Mouse (Mus musculus) spleen, postnatal 14 days (tissue): Measurements from ENCODE around the gene Erc1.
A peak's percentile ranks its signal among the peaks of the same experiment; 100 is the strongest.
"Not testable (repeated sequence)": the region's sequence is repeated elsewhere in the genome, so short reads cannot be mapped to it uniquely, and the experiment has no call there.

Experiments
- DNase-seq, 2 experiments: peaks; one replicate each; pipeline ENCODE4 v3.0.0; 2021 to 2022; ENCODE audit warnings: low spot score in 2 of 2

Erc1 gene

DNA sequence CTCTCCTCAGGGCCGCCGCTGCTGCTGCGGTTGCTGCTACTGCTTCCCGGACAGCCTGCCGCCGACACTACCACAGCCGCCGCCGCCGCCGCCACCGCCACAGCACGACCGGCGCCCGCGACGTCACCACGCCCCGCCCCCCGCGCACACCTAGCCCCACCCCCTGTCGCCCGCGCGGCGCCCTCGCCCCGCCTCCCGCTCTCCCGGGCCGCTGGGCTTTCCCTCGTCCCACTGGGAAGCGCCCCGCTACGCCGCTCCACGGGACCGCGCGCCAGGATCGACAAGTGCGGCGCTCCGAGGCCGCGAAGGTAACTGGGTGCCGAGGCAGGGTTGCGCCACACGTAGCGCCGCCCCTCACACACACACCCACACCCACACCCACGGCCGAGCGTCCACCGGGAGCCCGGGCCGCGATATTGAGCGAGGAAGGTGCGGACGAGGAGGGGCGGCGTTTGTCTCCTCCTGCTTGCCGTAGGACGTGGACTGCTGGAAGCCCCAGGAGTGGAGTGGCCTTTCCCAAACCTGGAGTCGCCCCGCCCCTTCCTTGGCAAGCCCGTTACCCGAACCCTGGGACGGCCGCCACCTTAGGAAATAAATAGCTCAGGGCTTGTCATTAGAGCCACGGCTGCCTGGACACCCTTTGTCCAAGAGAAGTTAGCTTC, at the start of gene Erc1:
Erc1 (minus strand) TSS at position 134 of the 662 bp plus-strand sequence.
- peak; percentile 79 to 88 for DNase-seq

DNA sequence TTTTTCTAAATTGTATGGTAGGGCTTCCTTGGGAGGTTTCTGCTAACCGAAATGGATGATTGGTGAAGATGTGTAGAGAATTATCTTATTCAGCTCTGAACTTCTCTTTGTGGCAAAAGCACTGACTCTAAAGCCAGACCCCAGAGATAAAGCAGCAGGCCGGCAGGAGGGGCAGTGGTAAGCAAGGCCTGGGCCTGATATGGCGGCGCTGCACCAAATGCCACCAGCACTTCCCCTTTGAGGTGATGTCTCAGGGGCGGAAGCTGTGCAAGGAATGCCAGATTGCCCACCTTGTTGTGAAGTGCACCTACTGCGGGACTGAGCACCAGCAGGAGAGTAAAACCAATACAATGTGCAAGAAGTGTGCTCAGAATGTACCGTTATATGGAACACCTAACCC, 44.7 kb upstream of the Erc1 start:
- no peak for DNase-seq

DNA sequence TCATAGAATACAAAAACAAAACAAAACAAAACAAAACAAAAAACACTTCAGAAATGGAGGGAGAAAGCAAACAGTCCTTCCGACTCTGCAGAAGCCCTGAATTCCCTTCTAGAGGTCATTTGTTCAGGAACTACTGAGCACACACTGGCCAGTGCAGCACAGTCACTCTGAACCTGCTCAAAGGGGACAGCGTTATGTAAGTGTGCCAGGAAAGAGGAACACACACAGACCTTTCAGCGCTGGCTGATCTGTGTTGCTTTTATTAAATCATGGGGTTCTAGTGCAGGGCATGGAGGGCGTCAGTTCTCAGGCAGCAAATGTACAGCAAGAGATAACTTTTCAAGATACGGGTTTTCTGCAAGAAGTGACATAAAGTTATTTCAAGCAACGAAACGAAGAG, 35.2 kb upstream of the Erc1 start:
- no peak for DNase-seq

DNA sequence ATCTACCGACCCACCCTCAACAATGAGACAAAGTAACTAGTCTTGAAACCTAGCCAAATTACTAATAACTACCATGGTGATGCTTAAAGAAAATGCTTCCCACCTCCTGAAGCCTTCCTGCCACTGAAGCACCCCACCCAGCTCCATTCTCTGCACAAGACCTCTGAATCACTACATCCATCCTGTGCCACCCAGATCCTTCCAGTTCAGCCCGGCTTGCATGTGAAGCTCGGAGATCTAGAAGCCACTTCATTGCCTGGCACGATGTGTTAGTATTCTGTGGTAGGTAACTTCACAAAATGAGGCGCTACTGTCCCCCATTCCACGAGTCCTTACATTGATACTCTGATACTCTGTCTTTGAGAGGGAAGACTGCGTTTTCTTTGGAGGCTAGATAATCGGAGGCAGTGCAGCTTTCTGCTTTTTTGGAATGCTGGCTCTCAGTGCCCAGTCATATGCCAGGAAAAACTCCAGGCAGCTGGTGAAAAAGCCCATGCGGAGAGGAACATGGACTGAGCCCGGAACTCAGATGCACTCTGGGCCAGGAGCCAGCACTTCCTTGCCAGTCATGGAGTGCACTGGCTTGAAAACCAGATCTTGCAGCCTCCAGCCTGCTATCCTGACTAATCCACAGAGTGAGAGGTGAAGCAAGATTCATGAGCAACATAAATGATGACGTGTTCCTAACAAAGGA, 16.5 kb upstream of the Erc1 start:
- DNase-seq = no peak

DNA sequence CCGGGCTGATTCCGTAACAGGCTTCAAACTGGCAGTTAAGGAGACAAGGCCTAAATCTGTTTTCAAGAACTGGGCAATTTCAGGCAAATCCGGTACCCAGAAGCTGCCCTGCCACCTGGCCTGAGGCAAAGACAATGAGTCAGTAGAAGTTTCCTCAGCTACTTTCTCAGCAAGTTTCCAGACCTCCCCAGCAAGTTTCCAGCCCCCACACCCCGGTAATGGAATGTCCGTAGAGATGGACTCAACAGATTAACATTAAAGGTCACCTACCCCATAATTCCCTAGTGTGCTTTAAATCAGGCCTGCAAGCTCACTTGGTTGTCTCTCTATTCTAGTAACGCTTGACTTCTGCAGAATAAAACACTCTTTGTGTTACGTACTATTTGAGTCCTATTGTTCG, 13.6 kb upstream of the Erc1 start:
- DNase-seq = no peak

DNA sequence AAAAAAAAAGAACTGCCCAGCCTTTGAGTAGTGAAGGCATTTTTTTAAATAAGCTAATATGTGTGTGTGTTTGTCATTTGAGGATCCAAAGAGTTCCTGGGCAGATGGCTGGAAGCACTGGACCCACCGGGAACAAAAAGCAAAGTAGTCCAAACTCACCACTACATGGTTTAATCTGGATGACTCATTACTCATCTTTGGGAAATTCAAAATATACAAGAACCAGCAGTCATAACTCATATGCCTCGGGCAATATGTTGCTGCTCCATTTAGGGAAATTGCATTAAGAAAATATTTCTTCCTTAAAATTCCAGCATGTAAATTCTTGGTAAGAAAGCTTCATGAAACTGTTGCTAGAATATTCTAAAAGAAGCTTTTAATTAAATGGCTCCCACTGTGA, 12.3 kb upstream of the Erc1 start:
- no peak for DNase-seq

DNA sequence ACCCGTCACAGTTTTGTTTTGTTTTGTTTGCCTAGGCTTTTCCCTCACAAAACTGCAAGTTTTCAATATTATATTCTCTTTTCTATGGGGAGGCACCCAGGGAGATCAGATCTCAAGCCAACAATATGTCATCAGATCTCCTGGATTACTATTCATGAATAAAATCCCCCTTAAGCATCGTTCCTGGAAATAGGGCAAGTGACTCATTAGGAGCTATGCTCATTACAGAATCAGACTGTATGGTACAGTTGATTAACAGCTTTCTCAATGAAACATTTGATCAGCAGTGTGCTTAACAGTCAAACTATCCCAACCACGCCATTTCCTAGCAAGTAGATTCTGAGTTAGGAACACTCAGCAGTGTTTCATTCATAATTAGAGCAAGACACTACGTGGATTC, 7.5 kb upstream of the Erc1 start:
- DNase-seq = no peak

DNA sequence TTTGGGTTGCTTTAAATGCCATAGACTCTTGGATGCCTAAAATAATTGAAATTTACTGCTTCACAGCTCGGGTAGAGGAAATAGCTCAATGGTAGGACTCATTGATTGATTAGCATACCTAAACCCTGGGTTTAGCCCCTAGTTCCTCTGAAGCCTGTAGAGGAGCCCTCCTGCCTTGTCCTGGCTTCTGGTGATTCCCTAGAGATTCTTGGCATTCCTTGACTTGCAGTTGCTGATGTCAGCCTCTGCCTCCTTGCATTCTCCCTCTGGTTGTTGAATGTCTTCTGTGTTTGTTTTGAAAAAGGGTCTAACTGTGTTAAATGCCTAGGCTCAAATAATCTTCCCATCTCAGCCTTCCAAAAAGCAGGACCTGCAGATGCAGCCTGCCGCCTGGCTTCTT, 6.2 kb upstream of the Erc1 start:
- no peak for DNase-seq

DNA sequence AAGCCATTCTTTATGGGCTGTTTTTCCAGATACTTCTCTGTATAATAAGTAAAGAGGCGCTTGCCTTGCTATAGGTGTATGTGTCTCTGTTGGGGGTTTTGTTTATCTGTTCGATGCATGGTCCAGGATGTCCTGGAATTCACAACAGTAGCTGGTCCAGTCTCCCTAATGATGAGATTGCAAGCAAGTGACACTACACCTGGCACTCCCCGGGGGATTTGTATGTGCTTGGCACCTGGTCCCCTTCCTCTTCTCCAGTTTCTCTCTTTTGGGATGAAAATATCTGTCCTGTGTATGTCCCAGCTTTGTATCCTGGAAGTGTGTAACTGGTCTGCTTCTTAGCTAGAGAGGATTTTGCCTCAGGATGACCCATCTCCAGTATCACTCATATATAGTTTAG, 1.9 kb upstream of the Erc1 start:
- DNase-seq = no peak

DNA sequence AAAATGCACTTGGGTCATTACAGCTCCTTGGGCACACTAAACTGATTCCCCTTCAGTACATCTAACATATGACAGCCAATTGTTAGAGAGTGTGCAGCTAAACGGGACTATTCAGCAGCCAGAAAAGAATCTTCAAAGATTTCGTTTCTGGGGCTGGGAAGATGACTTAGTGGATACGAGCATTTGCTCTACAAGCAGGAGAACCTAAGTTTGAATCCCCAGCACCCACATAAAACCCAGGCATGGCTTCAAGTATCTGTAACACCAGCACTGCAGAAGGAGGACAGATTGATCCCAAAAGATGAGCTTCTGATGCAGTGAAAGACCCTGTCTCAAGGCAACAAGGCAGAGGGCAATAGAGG, 1.4 kb upstream of the Erc1 start:
- DNase-seq = no peak

DNA sequence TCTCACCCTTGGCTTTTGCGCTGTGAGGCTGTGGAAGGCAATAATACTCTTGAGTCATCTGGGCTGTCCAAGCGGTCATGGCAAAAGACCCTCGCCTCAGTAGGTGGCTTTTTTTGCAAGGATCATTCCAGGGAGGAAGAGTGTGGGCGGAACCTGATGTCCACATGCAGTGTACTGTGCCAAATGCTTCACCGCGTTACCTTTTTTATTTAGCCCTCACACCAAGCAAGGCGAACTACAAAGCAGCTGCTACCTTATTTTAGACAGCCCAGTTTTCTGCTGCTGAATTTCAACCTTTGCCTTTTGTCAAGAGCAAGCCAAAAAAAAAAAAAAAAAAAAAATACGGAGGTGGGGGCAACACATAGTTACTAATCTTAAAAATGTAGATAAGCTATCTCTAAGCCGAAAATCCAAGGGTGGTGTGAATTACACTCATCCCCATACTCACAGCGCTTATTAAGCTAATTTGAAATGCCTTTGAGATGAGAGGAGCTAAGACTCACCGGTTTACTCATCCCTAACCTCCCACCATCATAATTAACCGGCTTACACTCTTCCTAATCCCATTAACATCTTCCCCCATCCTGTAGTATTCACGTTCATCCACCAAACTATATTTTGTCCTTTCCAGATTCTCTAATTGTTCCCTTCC, 855 bp upstream of the Erc1 start:
- DNase-seq = no peak

DNA sequence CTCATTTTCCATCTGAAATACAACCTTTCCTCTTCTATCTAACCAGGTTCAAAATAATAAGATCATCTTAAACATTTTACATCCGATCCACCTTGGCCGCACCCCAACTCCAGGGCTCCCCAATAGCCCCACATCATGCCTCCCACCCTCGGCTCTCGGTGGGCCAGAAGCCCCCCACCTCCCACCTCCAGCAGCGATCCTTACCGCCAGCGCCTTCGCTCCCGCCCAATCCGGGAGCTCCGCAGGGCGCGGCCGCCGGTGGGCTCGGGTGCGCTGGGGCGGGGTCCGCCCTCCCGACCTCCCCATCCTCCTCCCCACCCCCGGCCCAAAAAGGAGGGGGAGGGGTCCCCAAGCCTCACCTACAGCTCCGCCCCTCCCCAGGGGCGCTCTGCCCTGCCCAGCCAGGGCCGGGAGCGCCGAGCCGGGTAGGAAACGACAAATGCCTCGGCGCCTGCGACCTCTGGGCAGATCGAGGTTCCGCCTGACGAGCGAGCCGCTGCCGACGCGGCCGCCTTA, 391 bp downstream of the Erc1 start:
- no peak for DNase-seq

DNA sequence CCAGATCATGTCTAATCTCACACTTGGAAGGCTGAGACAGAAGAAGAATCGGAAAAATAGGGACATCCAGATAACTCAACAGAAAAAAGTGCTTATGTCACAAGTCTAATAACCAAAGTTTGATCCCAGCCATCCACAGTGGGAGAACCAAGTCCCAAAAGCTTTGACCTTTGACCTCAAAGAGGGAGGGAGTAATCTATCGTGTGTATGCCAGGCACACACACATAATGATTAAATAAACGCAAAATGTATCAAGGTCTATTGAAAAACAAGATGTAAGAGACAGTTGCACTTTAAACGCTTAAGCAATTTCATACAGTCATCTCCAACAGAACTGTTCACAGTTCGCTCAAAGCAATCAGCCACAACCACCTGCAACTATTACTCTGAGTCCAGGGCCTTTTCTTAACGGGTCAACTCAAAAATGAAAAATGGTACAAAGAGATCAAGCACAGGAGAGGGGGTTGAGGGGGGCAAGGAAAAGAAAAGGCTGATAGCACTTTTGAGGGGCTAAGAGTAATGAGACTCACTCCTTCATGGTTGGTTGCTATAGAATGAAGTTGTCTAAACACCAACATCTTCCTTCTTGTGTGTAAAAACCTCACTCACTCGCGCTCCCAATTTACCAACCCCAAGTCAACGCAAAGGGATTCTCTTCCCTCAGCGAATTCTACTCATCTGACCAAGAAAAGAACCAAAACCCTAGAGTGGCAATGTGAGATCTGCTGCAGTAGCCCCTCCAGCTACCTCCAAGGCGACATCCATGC, 1.0 kb downstream of the Erc1 start:
- no peak for DNase-seq

DNA sequence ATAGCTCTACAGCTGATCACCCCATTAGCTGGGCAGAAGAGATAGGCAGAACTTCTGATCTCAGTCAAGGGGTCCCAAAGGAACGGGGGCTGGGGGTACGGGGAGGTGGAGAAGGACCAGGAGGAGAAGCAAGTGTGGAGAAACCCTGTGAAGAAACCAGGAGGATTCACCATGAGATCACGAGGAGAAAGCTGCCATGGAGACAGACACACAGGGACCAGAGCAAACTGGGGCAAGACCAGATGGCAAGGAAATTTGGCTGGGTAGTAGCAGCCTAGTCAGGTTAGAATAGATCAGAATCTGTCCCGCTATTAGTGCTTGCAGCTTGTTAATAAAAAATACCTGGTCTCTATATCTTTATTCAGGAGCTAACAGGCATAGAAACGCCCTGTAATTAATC, 18.0 kb downstream of the Erc1 start:
- no peak for DNase-seq

DNA sequence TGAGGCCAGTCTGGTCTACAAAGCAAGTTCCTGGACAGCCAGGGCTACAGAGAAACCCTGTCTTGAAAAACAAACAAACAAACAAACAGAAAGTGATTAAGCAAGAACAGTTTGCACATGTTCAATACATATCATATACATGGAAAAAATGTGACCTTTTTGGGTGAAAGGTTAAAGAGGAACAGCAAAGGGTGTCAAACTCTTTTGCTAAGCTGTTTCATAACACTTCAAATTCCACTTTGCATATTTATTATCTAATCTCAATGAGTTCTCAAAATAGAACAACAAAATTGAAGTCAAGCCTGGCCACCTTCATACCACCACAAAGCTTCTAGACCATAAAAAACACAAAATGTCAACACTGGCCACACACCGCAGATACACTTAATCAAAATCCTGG, 19.8 kb downstream of the Erc1 start:
- no peak for DNase-seq

DNA sequence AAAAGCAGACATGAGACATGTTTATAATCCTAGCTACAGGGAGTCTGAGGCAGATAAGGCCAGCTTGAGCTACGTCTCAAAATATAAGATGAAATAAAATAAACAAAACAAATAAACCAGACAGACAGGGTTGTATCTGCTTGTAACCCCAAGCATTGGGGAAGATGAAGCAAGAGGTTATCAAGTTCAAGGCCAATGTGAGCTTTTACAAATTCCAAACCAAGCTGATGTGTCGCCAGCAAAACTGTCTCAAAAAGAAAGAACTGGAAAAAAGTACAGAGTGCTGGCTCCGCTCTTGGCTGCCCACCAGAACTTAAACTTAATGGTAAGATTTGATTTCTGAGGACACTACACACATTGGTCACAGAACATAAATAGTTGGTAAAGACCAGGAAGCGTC, 21.3 kb downstream of the Erc1 start:
- no peak for DNase-seq

DNA sequence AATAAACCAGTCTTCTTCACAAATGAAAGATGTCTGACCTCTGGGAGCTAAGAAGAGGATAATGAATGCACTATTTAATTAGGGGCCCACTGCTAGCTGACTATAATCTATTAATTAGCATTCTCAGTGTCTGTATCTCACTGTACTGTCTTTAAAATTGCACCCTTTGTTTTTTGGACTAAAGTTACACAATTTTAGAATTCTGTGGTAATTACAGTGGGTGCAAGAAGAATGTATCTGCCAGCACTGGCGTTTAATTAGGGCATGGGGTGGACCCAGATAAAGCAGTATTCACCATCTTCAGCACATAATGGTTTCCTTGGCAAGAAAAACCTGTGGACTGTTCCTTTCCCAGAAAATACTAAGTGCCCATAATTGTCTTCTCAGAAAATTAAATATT, 25.8 kb downstream of the Erc1 start:
- DNase-seq = no peak

DNA sequence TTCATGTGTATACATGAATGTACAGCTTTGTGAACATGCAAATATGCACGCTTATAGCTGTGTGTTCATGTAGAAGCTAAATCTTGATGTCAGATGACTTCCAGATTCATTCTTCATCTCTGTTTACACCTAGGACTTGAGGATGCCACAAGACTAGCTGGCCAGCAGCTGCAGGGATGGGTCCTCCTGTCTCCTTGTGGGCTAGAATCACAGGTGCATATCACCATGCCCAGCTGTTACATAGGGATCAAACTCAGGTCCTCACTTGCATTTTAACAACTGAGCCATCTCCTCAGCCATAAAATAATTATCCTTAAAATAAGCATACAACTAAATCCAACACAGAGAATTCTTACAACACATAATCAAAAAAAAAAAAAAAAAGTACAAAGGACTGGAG, 26.8 kb downstream of the Erc1 start:
- DNase-seq = no peak

DNA sequence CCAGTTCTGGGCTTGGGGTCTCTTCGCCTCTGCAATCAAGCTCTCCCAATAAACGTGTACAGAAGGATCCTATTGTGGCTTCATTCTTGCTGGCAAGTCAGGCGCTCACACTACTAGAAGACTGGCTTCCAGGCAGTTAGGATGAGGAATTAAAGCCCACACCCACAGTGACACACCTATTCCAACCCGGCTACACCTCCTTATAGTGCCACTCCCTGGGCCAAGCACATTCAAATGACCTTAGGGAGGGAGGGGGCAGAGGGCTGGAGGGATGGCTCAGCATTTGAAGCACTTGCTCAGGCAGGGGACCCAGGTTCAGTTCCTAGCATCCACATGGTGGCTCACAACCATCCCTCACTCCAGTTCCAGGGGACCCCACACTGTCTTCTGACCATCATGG, 29.4 kb downstream of the Erc1 start:
- DNase-seq = no peak

DNA sequence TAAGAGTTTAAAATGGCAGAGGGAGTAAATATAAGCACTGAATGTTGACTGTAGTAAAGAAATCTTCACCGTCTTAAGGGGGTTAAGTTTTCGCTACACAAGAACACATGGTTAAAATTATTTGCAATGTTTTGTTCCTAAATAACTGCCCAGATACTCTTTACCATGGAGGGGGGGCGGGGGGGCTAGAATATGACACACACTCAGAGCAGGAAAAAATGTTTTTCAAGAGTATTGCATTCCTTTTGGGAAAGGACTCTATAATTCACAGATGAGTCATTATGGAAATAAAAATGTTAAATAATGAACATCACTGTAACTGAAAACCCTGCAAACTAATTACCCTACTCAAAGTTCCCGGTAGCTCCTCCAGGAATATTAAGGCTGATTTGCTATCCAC, 32.5 kb downstream of the Erc1 start:
- DNase-seq = no peak

DNA sequence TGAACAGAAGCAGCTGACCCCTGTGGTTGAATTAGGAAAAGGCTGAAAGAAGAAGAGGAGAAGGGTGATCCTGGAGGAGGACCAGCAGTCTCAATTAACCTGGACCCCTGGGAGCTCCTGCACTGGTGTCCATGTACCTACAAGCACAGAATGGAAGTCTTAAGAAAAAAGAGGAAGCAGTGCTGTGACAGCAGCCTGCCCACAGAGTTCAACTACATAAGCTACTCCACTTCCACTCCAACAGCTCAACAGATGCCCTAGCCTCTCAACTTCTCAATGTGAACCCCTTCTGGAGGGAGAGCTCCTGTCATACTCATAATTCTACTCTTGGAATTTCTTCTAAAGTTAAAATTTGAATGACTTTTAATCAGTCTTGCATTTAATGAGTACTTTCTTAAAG, 34.9 kb downstream of the Erc1 start:
- DNase-seq = not testable (repeated sequence)

DNA sequence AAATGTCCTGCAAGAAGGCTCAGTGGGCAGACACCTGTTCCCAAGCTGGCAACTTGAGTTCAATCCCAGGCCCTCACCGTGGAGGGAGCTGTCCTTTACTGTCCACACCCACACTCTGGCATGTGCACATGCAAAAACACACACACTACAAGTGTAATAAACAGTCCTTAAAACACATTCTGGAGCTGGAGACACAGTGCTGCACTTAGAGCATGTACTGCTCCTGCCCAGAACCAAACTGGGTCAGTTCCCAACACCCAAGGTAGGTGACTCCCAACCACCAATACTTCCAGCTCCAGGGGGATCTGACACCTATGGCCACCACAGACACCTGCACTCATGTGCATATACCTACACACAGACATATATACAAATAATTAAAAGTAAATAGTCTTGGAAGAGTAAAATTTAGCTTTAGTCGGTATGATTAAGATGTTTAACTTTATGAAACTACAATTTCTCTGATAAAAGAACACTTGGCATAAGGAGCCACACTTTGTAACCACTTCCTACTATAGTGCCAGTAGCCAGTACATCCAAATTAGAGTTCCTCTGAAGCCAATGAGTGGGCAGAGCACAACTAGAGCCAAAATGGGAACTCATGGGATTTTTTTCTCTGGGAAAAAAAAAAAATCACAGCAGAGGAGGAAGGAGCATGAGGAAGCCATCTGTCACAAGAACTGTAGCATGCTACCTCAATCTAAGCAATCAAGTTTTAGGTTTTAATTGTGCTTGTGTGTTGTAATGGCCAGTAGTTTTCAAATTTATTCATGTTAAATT, 39.1 kb downstream of the Erc1 start:
- no peak for DNase-seq
